Mouse (Mus musculus) neural tube, embryonic 14.5 days (tissue): ENCODE measurements around the gene Adap1. TPM values are rescaled to one million over a fixed set of nuclear protein-coding genes. Genes with fewer than 3 reads are reported as not detected.

Source experiments
- microRNA counts: library from miRNA; unstranded; fragments of <30 nt; microRNA quantifications from one replicate; lab custom pipeline; 2016
- microRNA-seq: library from miRNA; unstranded; fragments of <30 nt; microRNA quantifications from one replicate; pipeline ENCODE4, GENCODE M21; 2016
- polyA plus RNA-seq: library from polyadenylated mRNA; unstranded; fragments of >200 nt; fragmentation: Nextera tagmentation; extraction: Ambion mirVana; gene quantifications from 2 replicates; pipeline ENCODE4 v1.2.1, GENCODE M21; 2014

Gene Adap1
- polyA plus RNA-seq, 1 experiment from 2014 or later: 64.6 TPM

MicroRNA genes within 50 kb of the gene (microRNA counts, 519-probe panel; counts per million panel counts)
- microRNA mmu-miR-339-3p (lab: Ali Mortazavi, UCI) (not detected), microRNA mmu-miR-339-5p (lab: Ali Mortazavi, UCI) (not detected)

Small RNA genes within 50 kb of the gene (microRNA-seq; reads per million reads assigned to microRNA genes)
- 263 reads per million, percentile 59 among the genes with 10 or more reads in this experiment for gene Mir339

Other genes starting within 250 kb of the Adap1 start
- gene Prkar1b, start 175.6 kb downstream of the Adap1 start, polyA plus RNA-seq: 207 and 212 TPM in 2 replicates
- 3.6 and 4.1 TPM in 2 replicates for gene Dnaaf5, start 175.4 kb downstream of the Adap1 start, polyA plus RNA-seq
- 49.5 and 51.3 TPM in 2 replicates for gene Sun1, start 125.0 kb downstream of the Adap1 start, polyA plus RNA-seq
- 109 and 112 TPM in 2 replicates for gene Get4, start 73.3 kb downstream of the Adap1 start, polyA plus RNA-seq
- 108 and 113 TPM in 2 replicates for gene Cox19, start 25.8 kb upstream of the Adap1 start, polyA plus RNA-seq
- gene Cyp2w1, start 27.0 kb upstream of the Adap1 start, polyA plus RNA-seq: not detected in 2 replicates
- 1.8 and 2.2 TPM in 2 replicates for gene Gpr146, start 52.1 kb upstream of the Adap1 start, polyA plus RNA-seq
- gene C130050O18Rik, start 79.7 kb upstream of the Adap1 start, polyA plus RNA-seq: 0.17 and 0.23 TPM in 2 replicates
- gene Gper1, start 97.5 kb upstream of the Adap1 start, polyA plus RNA-seq: 6.2 and 9.5 TPM in 2 replicates
- gene 3110082I17Rik, start 134.9 kb upstream of the Adap1 start, polyA plus RNA-seq: 11.7 and 12.1 TPM in 2 replicates
- 13.3 and 15.2 TPM in 2 replicates for gene Zfand2a, start 158.9 kb upstream of the Adap1 start, polyA plus RNA-seq
- gene Uncx, start 217.9 kb upstream of the Adap1 start, polyA plus RNA-seq: 33.4 and 39.8 TPM in 2 replicates